Mouse (Mus musculus) adrenal gland, adult 18-20 months (tissue): ENCODE results near the gene Mtx2. TPM values are rescaled to one million over a fixed set of nuclear protein-coding genes. Genes with fewer than 3 reads are reported as not detected.

Experiments used
- DNase-seq, 2 experiments: peaks; one replicate each; pipeline ENCODE4 v3.0.0; 2021 to 2022; ENCODE audit warnings: low spot score in 2 of 2
- total RNA-seq, 2 experiments: library from RNA; stranded (reverse); gene quantifications; 1 replicate in 1 of 2; 2 replicates in 1 of 2; pipeline ENCODE4 v1.2.3; 2021

Gene Mtx2
- total RNA-seq, 2 experiments from 2014 or later = 65.5 to 68.3 TPM

DNA sequence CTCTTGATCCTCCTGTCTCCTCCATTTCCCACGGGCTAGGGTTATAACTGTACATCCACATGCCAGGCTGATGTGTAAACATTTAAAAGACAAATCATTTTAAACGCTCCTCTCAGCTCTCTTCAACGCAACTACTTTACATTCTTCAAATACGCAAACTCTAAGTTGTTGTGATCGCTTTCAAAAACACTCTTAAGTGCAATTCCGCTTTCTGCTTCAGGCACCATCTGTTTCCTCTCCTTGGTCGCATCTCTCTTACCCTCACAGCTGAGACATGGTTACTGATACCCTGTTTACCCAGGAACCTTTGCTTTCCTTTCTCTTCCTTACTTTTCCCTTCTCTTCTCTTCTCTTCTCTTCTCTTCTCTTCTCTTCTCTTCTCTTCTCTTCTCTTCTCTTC, 86.4 kb downstream of the Mtx2 start:
- no peak for DNase-seq

DNA sequence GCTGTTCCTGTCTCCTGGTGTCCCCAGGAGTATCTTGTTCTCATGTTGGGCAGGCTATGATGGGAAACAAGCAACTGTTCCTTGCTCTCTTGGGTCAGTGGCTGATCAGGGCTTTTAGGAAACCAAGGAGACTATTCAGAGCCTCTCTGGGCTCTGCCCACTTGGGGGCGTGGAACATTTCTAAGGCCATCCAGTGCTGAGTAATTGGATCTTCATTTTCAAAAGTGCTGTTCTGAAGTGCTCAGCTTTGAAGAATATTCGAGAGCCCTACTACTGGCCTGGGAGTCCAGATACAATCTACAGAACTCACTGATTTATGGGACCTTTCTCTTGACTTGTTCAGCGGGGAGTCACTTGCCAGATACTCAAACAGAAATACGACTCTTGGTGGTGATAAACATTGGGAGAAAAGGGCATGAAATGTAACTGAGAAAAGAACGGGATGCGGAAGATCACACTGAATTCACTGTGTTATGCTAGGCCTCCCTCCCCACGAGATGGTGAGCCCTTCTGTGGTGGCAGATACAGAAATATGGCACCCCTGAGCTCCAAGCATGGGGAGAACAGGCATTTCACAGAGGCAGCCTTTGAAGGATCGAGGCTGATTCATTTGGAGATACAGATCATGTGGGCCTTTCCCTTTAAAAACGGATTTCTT, 92.4 kb downstream of the Mtx2 start:
- no peak for DNase-seq

DNA sequence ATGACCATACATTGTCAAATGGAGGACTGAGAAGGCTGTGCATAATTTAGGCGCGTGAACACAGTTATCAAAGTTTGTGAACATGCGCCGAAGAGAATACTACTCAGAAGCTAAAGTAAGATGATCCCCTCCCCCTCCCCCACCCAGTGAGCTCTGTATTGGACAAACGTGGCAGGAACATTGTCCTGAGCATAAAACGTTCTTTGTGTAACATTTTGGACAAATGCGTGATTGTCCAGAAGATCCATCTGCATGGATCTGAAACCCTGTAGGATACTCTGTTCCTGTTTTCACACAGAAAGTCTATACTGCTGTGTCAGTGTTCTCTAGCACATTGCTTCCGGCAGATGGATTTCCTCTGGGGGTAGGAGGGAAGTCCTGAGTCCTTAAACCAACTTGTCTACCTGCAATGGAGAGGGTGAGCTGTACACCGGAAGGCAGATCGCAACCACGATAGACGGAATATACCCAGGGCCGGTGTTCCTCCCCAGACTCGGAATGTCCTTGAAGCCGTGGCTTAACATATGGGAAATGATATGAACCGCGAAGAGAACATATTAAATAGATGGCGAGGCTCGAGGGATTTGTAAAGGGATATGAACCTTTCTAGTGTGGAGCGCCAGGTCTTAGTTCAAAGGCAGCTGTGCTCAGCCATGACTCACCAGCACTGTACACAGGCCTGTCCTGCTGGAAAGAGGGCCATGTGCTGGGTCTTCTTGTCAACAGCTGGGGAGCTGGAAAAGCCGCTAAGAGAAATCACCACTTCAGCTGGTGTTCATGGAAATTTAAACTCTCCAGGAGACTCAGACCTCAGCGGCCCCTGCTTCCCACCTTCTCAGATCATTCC, 100.6 kb downstream of the Mtx2 start:
- DNase-seq = no peak

Other genes starting within 250 kb of the Mtx2 start
- gene Lnpk, start 246.4 kb upstream of the Mtx2 start, total RNA-seq = 10 to 100 TPM; 13.2 to 14.3 TPM
- gene Evx2, start 166.2 kb upstream of the Mtx2 start, total RNA-seq = not detected
- not detected for gene Hoxd13, start 157.5 kb upstream of the Mtx2 start, total RNA-seq
- not detected for gene Hoxd12, start 150.8 kb upstream of the Mtx2 start, total RNA-seq
- not detected for gene Hoxd11, start 146.2 kb upstream of the Mtx2 start, total RNA-seq
- gene Hoxd10, start 133.9 kb upstream of the Mtx2 start, total RNA-seq = not detected
- 1 to 10 TPM; 3.5 to 4.3 TPM for gene Hoxd9, start 128.1 kb upstream of the Mtx2 start, total RNA-seq
- gene Hoxd8, start 121.2 kb upstream of the Mtx2 start, total RNA-seq = 10 to 100 TPM; 24.6 to 36.4 TPM
- gene Hoxd3, start 113.9 kb upstream of the Mtx2 start, total RNA-seq = under 1 TPM; 0.89 to 0.90 TPM
- 10 to 100 TPM; 14.9 to 19.6 TPM for gene Hoxd4, start 113.9 kb upstream of the Mtx2 start, total RNA-seq
- 1 to 10 TPM; 1.6 to 2.8 TPM for gene Gm28230, start 99.1 kb upstream of the Mtx2 start, total RNA-seq
- not detected for gene Hoxd1, start 62.8 kb upstream of the Mtx2 start, total RNA-seq